Mouse (Mus musculus): ENCODE measurements around the gene Thg1l. TPM values are rescaled to one million over a fixed set of nuclear protein-coding genes. Genes with fewer than 3 reads are reported as not detected.

Gene Thg1l
- total and polyA plus RNA-seq, 2 experiments from 2014 or later, result 8.8 to 13.3 TPM

GRCm38 (mm10) chr11:45921026-45921425, 34.3 kb downstream of the Thg1l start:
- 0 out of 2 replicates have a peak overlapping the region, but pooled peaks have one; percentile 46 for H3K27ac ChIP-seq
- no peak overlapping the region for H3K4me3 ChIP-seq (ENCODE audit: low read length)
- no peaks in the 10 kb centered on the region for H3K9me3 ChIP-seq (ENCODE audit: low read length)
- ATAC-seq, result no peak
- H3K36me3 ChIP-seq (ENCODE audit: insufficient read depth, low read length), result no peaks in the 10 kb centered on the region
- no peak for DNase-seq (ENCODE audit: low spot score)
- WGBS, result 41% methylated on average over 8 of the region's 8 CpGs
- TF ChIP-seq CTCF (IDR thresholded peaks at IDR 0.05; ENCODE audit: low read depth), result no peak
- H3K27me3 ChIP-seq (ENCODE audit: insufficient read depth, low read length), result no peaks in the 10 kb centered on the region
- no peak overlapping the region for H3K4me2 ChIP-seq (ENCODE audit: low read depth, low read length)
- H3K9ac ChIP-seq (replicated peaks; ENCODE audit: low read length), result no peak overlapping the region
- H3K4me1 ChIP-seq (ENCODE audit: insufficient read depth, low read length), result no peaks in the 10 kb centered on the region

- Histone ChIP-seq H3K9ac (replicated peaks; ENCODE audit: low read length) (no peak overlapping the region), H3K4me1 (ENCODE audit: insufficient read depth, low read length) (no peaks in the 10 kb centered on the region), H3K4me2 (ENCODE audit: low read depth, low read length) (no peak overlapping the region), H3K36me3 (ENCODE audit: insufficient read depth, low read length) (no peaks in the 10 kb centered on the region), H3K4me3 (ENCODE audit: low read length) (no peak overlapping the region), H3K27ac (no peak overlapping the region), H3K9me3 (ENCODE audit: low read length) (no peaks in the 10 kb centered on the region), H3K27me3 (ENCODE audit: insufficient read depth, low read length) (no peaks in the 10 kb centered on the region)
- 65% methylated on average over 4 of the region's 4 CpGs for WGBS
- DNase-seq (ENCODE audit: low spot score) (no peak), ATAC-seq (no peak)
- TF ChIP-seq CTCF (IDR thresholded peaks at IDR 0.05; ENCODE audit: low read depth), result no peak
Observed at GRCm38 (mm10) chr11:45918836-45919235, 36.5 kb downstream of the Thg1l start.

GRCm38 (mm10) chr11:45918018-45918417, 37.3 kb downstream of the Thg1l start:
- Histone ChIP-seq H3K4me2 (ENCODE audit: low read depth, low read length) (no peak overlapping the region), H3K27ac (no peak overlapping the region), H3K36me3 (ENCODE audit: insufficient read depth, low read length) (no peaks in the 10 kb centered on the region), H3K4me3 (ENCODE audit: low read length) (no peak overlapping the region), H3K27me3 (ENCODE audit: insufficient read depth, low read length) (no peaks in the 10 kb centered on the region), H3K9me3 (ENCODE audit: low read length) (no peaks in the 10 kb centered on the region), H3K9ac (replicated peaks; ENCODE audit: low read length) (no peak overlapping the region), H3K4me1 (ENCODE audit: insufficient read depth, low read length) (no peaks in the 10 kb centered on the region)
- ATAC-seq (no peak), DNase-seq (ENCODE audit: low spot score) (no peak)
- 93% methylated on average over 6 of the region's 6 CpGs for WGBS
- no peak for TF ChIP-seq CTCF (IDR thresholded peaks at IDR 0.05; ENCODE audit: low read depth)

- Histone ChIP-seq H3K27ac (no peak overlapping the region), H3K9me3 (ENCODE audit: low read length) (no peaks in the 10 kb centered on the region), H3K27me3 (ENCODE audit: insufficient read depth, low read length) (no peaks in the 10 kb centered on the region), H3K4me1 (ENCODE audit: insufficient read depth, low read length) (no peaks in the 10 kb centered on the region), H3K4me3 (ENCODE audit: low read length) (no peak overlapping the region), H3K4me2 (ENCODE audit: low read depth, low read length) (no peak overlapping the region), H3K36me3 (ENCODE audit: insufficient read depth, low read length) (no peaks in the 10 kb centered on the region; the same call in 1 of the 2 replicates), H3K9ac (replicated peaks; ENCODE audit: low read length) (no peak overlapping the region)
- 90% methylated on average over 10 of the region's 10 CpGs for WGBS
- TF ChIP-seq CTCF (IDR thresholded peaks at IDR 0.05; ENCODE audit: low read depth), result no peak
- DNase-seq (ENCODE audit: low spot score) (no peak), ATAC-seq (no peak)
Observed at GRCm38 (mm10) chr11:45916196-45916595, 39.1 kb downstream of the Thg1l start.

- no peak for TF ChIP-seq CTCF (IDR thresholded peaks at IDR 0.05; ENCODE audit: low read depth)
- Histone ChIP-seq H3K4me1 (ENCODE audit: insufficient read depth, low read length) (no peaks in the 10 kb centered on the region), H3K27ac (no peak overlapping the region), H3K4me2 (ENCODE audit: low read depth, low read length) (no peak overlapping the region), H3K9ac (replicated peaks; ENCODE audit: low read length) (no peak overlapping the region), H3K36me3 (ENCODE audit: insufficient read depth, low read length) (peaks cover 41% of the 10 kb centered on the region), H3K9me3 (ENCODE audit: low read length) (no peaks in the 10 kb centered on the region), H3K4me3 (ENCODE audit: low read length) (no peak overlapping the region), H3K27me3 (ENCODE audit: insufficient read depth, low read length) (no peaks in the 10 kb centered on the region)
- 72% methylated on average over 5 of the region's 5 CpGs for WGBS
- DNase-seq (ENCODE audit: low spot score), result no peak
- no peak for ATAC-seq
Observed at GRCm38 (mm10) chr11:45910701-45911100, 44.6 kb downstream of the Thg1l start.

GRCm38 (mm10) chr11:45908894-45909293, 46.4 kb downstream of the Thg1l start:
- no peak overlapping the region for H3K4me2 ChIP-seq (ENCODE audit: low read depth, low read length)
- no peak for DNase-seq (ENCODE audit: low spot score)
- no peaks in the 10 kb centered on the region for H3K9me3 ChIP-seq (ENCODE audit: low read length)
- no peak for TF ChIP-seq CTCF (IDR thresholded peaks at IDR 0.05; ENCODE audit: low read depth)
- 94% methylated on average over 7 of the region's 7 CpGs for WGBS
- no peak for ATAC-seq
- H3K4me3 ChIP-seq (ENCODE audit: low read length), result no peak overlapping the region
- H3K27ac ChIP-seq, result no peak overlapping the region
- H3K9ac ChIP-seq (replicated peaks; ENCODE audit: low read length), result no peak overlapping the region
- no peaks in the 10 kb centered on the region for H3K27me3 ChIP-seq (ENCODE audit: insufficient read depth, low read length)
- H3K4me1 ChIP-seq (ENCODE audit: insufficient read depth, low read length), result no peaks in the 10 kb centered on the region
- peaks cover 42% of the 10 kb centered on the region for H3K36me3 ChIP-seq (ENCODE audit: insufficient read depth, low read length)

GRCm38 (mm10) chr11:45908070-45908469, 47.2 kb downstream of the Thg1l start:
- Histone ChIP-seq H3K27me3 (ENCODE audit: insufficient read depth, low read length) (no peaks in the 10 kb centered on the region), H3K9ac (replicated peaks; ENCODE audit: low read length) (no peak overlapping the region), H3K27ac (no peak overlapping the region), H3K36me3 (ENCODE audit: insufficient read depth, low read length) (peaks cover 48% of the 10 kb centered on the region), H3K9me3 (ENCODE audit: low read length) (no peaks in the 10 kb centered on the region), H3K4me1 (ENCODE audit: insufficient read depth, low read length) (no peaks in the 10 kb centered on the region), H3K4me3 (ENCODE audit: low read length) (no peak overlapping the region), H3K4me2 (ENCODE audit: low read depth, low read length) (no peak overlapping the region)
- no peak for TF ChIP-seq CTCF (IDR thresholded peaks at IDR 0.05; ENCODE audit: low read depth)
- ATAC-seq (no peak), DNase-seq (ENCODE audit: low spot score) (no peak)
- 94% methylated on average over 7 of the region's 7 CpGs for WGBS
